ENCODE assay signal across 22 mouse cellular contexts in the genomic region with DNA sequence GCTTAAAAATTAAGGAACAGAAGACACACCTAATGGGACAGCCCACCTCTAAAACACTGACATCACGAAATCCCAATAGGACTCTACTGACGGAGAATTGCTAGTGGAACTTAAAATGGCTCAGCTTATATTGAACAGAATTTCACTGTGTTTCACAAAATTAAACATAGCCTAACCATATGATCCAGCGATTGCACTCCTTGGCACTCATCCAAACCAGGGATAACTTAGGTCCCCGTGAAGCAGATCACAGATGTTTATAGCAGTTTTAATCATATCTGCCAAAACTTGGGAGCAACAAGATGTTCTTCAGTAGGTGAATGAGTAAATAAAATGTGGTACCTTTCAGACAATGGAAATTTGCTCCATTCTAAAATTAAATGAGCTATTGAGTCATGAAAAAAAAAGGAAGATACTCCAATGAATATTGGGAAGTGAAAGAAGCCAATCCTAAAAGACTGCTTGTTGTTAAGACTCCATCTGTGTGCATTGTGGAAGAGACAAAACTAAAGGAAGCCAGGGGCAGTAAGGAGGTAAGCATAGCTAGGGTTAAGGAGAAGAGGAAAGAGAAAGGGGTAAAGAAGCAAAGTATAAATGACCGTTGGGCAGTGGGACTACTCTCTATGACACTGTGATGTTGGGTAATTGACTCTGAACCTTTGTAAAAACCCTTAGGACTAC.
DNase-seq lines count a peak whose midpoint lies in the region; ATAC-seq and TF ChIP-seq lines count a peak whose summit lies in the region.
"Had no signal": no experiment of that assay in that cellular context is flagged by ENCODE, and none has a peak within 500 bp of the region (broad histone marks: within the 10 kb centered on the region; RNA-seq: fewer than 3 reads in every experiment).

No protein-coding gene starts in this region.

- TF ChIP-seq POLR2A in thymus, adult 2 months (IDR thresholded peaks at IDR 0.05; ENCODE audit: control insufficient read depth, extremely low read depth, insufficient read depth, low read length, poor library complexity): no peak

- H3K9me3 ChIP-seq in midbrain, embryonic 11.5 days (ENCODE audit: control insufficient read depth, low read length): no peaks in the 10 kb centered on the region
- H3K9me3 ChIP-seq: embryonic facial prominence, embryonic 15.5 days; forebrain, embryonic 10.5 days; forebrain, embryonic 15.5 days; heart, embryonic 13.5 days; hindbrain, embryonic 12.5 days had no signal

- peak; percentile 17 for DNase-seq in layer of hippocampus, adult 9-11 months
- DNase-seq in layer of hippocampus, postnatal 10 days (ENCODE audit: low spot score in 2 of 2): no peak
- DNase-seq in brain, adult 2 months (ENCODE audit: low read depth, low spot score): peak; percentile 68
- peak; percentile 45 for DNase-seq in telencephalon, adult 2 months (ENCODE audit: low read depth, low spot score)
- DNase-seq in thymus, adult 2 months: no peak
- DNase-seq in midbrain, embryonic 11.5 days (ENCODE audit: low spot score, missing footprints): no peak
- DNase-seq: adrenal gland, adult 8-10 months; adrenal gland, postnatal 36 days; cerebellum, adult 11-12 months; cerebellum, adult 9-10 months; cerebellum, postnatal 25 days; gastrocnemius, postnatal 25 days; heart, adult 11 months; heart, postnatal 36 days had no signal

- no peak overlapping the region for H3K4me2 ChIP-seq in midbrain, embryonic 11.5 days
- H3K4me2 ChIP-seq: embryonic facial prominence, embryonic 15.5 days; forebrain, embryonic 15.5 days; heart, embryonic 13.5 days; hindbrain, embryonic 12.5 days had no signal

- peak; percentile 48 for ATAC-seq in common myeloid progenitor, adult 5-6 weeks (replicated peaks; ENCODE audit: low read depth, poor library complexity, severe bottlenecking)
- ATAC-seq in midbrain, embryonic 11.5 days (ENCODE audit: low FRiP score): no peak
- ATAC-seq: forebrain, embryonic 15.5 days; hindbrain, embryonic 16.5 days had no signal

- H3K27me3 ChIP-seq in thymus, adult 2 months (ENCODE audit: control insufficient read depth, insufficient read depth, low read length): no peaks in the 10 kb centered on the region
- H3K27me3 ChIP-seq in midbrain, embryonic 11.5 days (ENCODE audit: control insufficient read depth, insufficient read depth, low read length): no peaks in the 10 kb centered on the region
- H3K27me3 ChIP-seq: embryonic facial prominence, embryonic 15.5 days; forebrain, embryonic 15.5 days; heart, embryonic 13.5 days; hindbrain, embryonic 12.5 days had no signal

- no peaks in the 10 kb centered on the region for H3K36me3 ChIP-seq in thymus, adult 2 months (ENCODE audit: control insufficient read depth, insufficient read depth, low read length)
- H3K36me3 ChIP-seq in midbrain, embryonic 11.5 days (ENCODE audit: control insufficient read depth, insufficient read depth, low read length): no peaks in the 10 kb centered on the region
- H3K36me3 ChIP-seq: embryonic facial prominence, embryonic 15.5 days; forebrain, embryonic 10.5 days; forebrain, embryonic 15.5 days; heart, embryonic 13.5 days; hindbrain, embryonic 12.5 days had no signal

- no peak overlapping the region for H3K4me3 ChIP-seq in thymus, adult 2 months (ENCODE audit: control insufficient read depth, insufficient read depth, low read length)
- H3K4me3 ChIP-seq in midbrain, embryonic 11.5 days (ENCODE audit: low read depth, low read length): no peak overlapping the region
- H3K4me3 ChIP-seq: embryonic facial prominence, embryonic 15.5 days; erythroblast, embryonic 14.5 days; forebrain, embryonic 10.5 days; forebrain, embryonic 15.5 days; heart, embryonic 13.5 days; hindbrain, embryonic 12.5 days had no signal

- WGBS in thymus, adult 2 months: 86% methylated on average over 5 of the region's 5 CpGs
- WGBS in midbrain, embryonic 11.5 days: 86% methylated on average over 5 of the region's 5 CpGs

- TF ChIP-seq CTCF in thymus, adult 2 months (IDR thresholded peaks at IDR 0.05; ENCODE audit: borderline replicate concordance, control insufficient read depth, extremely low read depth, insufficient read depth, low read length, poor library complexity): no peak

- H3K4me1 ChIP-seq in thymus, adult 2 months (replicated peaks; ENCODE audit: control insufficient read depth, insufficient read depth, low read length): no peaks in the 10 kb centered on the region
- no peaks in the 10 kb centered on the region for H3K4me1 ChIP-seq in midbrain, embryonic 11.5 days (ENCODE audit: control insufficient read depth, insufficient read depth, low read length)
- H3K4me1 ChIP-seq: embryonic facial prominence, embryonic 15.5 days; forebrain, embryonic 10.5 days; forebrain, embryonic 15.5 days; heart, embryonic 13.5 days; hindbrain, embryonic 12.5 days had no signal

- no peak overlapping the region for H3K9ac ChIP-seq in midbrain, embryonic 11.5 days (ENCODE audit: low read length)
- H3K9ac ChIP-seq: embryonic facial prominence, embryonic 15.5 days; forebrain, embryonic 15.5 days; heart, embryonic 13.5 days; hindbrain, embryonic 12.5 days had no signal

- H3K27ac ChIP-seq in thymus, adult 2 months (ENCODE audit: control insufficient read depth, insufficient read depth, low read length): no peak overlapping the region
- no peak overlapping the region for H3K27ac ChIP-seq in midbrain, embryonic 11.5 days (ENCODE audit: low read depth, low read length)
- H3K27ac ChIP-seq: embryonic facial prominence, embryonic 15.5 days; forebrain, embryonic 10.5 days; forebrain, embryonic 15.5 days; heart, embryonic 13.5 days; hindbrain, embryonic 12.5 days had no signal

Comparison
In these comparisons a context has a peak if more than half of its experiments do, and no peak if none do; other contexts are left out.
1. DNase-seq: peak in layer of hippocampus, adult 9-11 months (single experiment), brain, adult 2 months (single experiment) and telencephalon, adult 2 months (single experiment); none in layer of hippocampus, postnatal 10 days (0 of 2), thymus, adult 2 months (single experiment) and midbrain, embryonic 11.5 days (single experiment).